9 mouse cellular contexts compared by ENCODE assay signal in genomic region chr5:64860900-64861470, GRCm38 (mm10). TPM values are rescaled to one million over a fixed set of nuclear protein-coding genes. Genes with fewer than 3 reads are reported as not detected.
A peak's percentile ranks its signal among the peaks of the same experiment; 100 is the strongest.
DNase-seq lines count a peak whose midpoint lies in the region; ATAC-seq lines count a peak whose summit lies in the region.
"Had no signal": no experiment of that assay in that cellular context is flagged by ENCODE, and none has a peak within 500 bp of the region (broad histone marks: within the 10 kb centered on the region; RNA-seq: fewer than 3 reads in every experiment).

No protein-coding gene starts in this region.

- H3K4me3 ChIP-seq in hindbrain, embryonic 15.5 days, result no peak overlapping the region
- H3K4me3 ChIP-seq in hindbrain, embryonic 11.5 days (ENCODE audit: low read depth, low read length), result no peak overlapping the region
- peak overlapping the region; percentile 17; the same call in 1 of the 2 replicates for H3K4me3 ChIP-seq in embryonic facial prominence, embryonic 15.5 days (replicated peaks)
- H3K4me3 ChIP-seq: midbrain, embryonic 12.5 days had no signal

- ATAC-seq in hindbrain, embryonic 15.5 days (ENCODE audit: low FRiP score, low read depth), result no peak
- no peak for ATAC-seq in hindbrain, embryonic 11.5 days (ENCODE audit: low FRiP score)
- no peak for ATAC-seq in embryonic facial prominence, embryonic 15.5 days (ENCODE audit: insufficient number of reproducible peaks, low FRiP score, low TSS enrichment, low read depth)

- H3K36me3 ChIP-seq in hindbrain, embryonic 15.5 days, result no peaks in the 10 kb centered on the region
- no peaks in the 10 kb centered on the region for H3K36me3 ChIP-seq in hindbrain, embryonic 11.5 days (ENCODE audit: control insufficient read depth, insufficient read depth, low read length)
- no peaks in the 10 kb centered on the region for H3K36me3 ChIP-seq in embryonic facial prominence, embryonic 15.5 days
- H3K36me3 ChIP-seq: midbrain, embryonic 12.5 days had no signal

- H3K9ac ChIP-seq in hindbrain, embryonic 15.5 days, result no peak overlapping the region
- no peak overlapping the region for H3K9ac ChIP-seq in hindbrain, embryonic 11.5 days (ENCODE audit: low read depth, low read length)
- H3K9ac ChIP-seq in embryonic facial prominence, embryonic 15.5 days, result no peak overlapping the region
- H3K9ac ChIP-seq: midbrain, embryonic 12.5 days had no signal

- H3K9me3 ChIP-seq in hindbrain, embryonic 15.5 days, result no peaks in the 10 kb centered on the region
- H3K9me3 ChIP-seq in hindbrain, embryonic 11.5 days (ENCODE audit: control insufficient read depth, low read length), result no peaks in the 10 kb centered on the region
- no peaks in the 10 kb centered on the region for H3K9me3 ChIP-seq in embryonic facial prominence, embryonic 15.5 days (replicated peaks)

- H3K4me1 ChIP-seq in hindbrain, embryonic 15.5 days (replicated peaks), result peaks cover 17% of the 10 kb centered on the region
- H3K4me1 ChIP-seq in hindbrain, embryonic 11.5 days (replicated peaks; ENCODE audit: control insufficient read depth, insufficient read depth, low read length), result no peaks in the 10 kb centered on the region
- H3K4me1 ChIP-seq in embryonic facial prominence, embryonic 15.5 days, result peaks cover 32% of the 10 kb centered on the region
- H3K4me1 ChIP-seq: midbrain, embryonic 12.5 days had no signal

- no peaks in the 10 kb centered on the region for H3K27me3 ChIP-seq in hindbrain, embryonic 15.5 days
- H3K27me3 ChIP-seq in hindbrain, embryonic 11.5 days (ENCODE audit: control insufficient read depth, insufficient read depth, low read length), result no peaks in the 10 kb centered on the region
- no peaks in the 10 kb centered on the region for H3K27me3 ChIP-seq in embryonic facial prominence, embryonic 15.5 days
- H3K27me3 ChIP-seq: midbrain, embryonic 12.5 days had no signal

- peak overlapping the region; percentile 42; the same call in 1 of the 2 replicates for H3K27ac ChIP-seq in hindbrain, embryonic 15.5 days (replicated peaks)
- no peak overlapping the region for H3K27ac ChIP-seq in hindbrain, embryonic 11.5 days (ENCODE audit: low read depth, low read length)
- H3K27ac ChIP-seq in embryonic facial prominence, embryonic 15.5 days (replicated peaks), result peak overlapping the region; percentile 93
- H3K27ac ChIP-seq: midbrain, embryonic 12.5 days had no signal

- 69% methylated on average over 5 of the region's 5 CpGs for WGBS in hindbrain, embryonic 15.5 days
- 58% methylated on average over 5 of the region's 5 CpGs for WGBS in hindbrain, embryonic 11.5 days
- WGBS in embryonic facial prominence, embryonic 15.5 days, result 40% methylated on average over 5 of the region's 5 CpGs

- no peak for DNase-seq in hindbrain, embryonic 11.5 days (ENCODE audit: low spot score)
- DNase-seq in kidney, postnatal 14 days, result peak; percentile 78
- peak; percentile 60 for DNase-seq in naive thymus-derived CD4-positive, alpha-beta T cell, adult 2 months (ENCODE audit: low read depth)
- no peak for DNase-seq in embryo, embryonic 9.5 days (ENCODE audit: extremely low spot score)
- no peak for DNase-seq in frontal cortex, postnatal 14 days (ENCODE audit: low spot score in 2 of 2)
- no peak for DNase-seq in frontal cortex, adult 2 months (ENCODE audit: extremely low spot score in 1 of 2, low spot score in 1 of 2)

- H3K4me2 ChIP-seq in hindbrain, embryonic 15.5 days, result no peak overlapping the region
- no peak overlapping the region for H3K4me2 ChIP-seq in hindbrain, embryonic 11.5 days (replicated peaks; ENCODE audit: low read depth, low read length)
- H3K4me2 ChIP-seq in embryonic facial prominence, embryonic 15.5 days (replicated peaks), result peak overlapping the region; percentile 47
- H3K4me2 ChIP-seq: midbrain, embryonic 12.5 days had no signal

RNA-seq across cellular contexts. Expression of gene Klf3, which starts 57.8 kb away (rescaled TPM):
- 28.9 and 30.3 TPM in 2 replicates for polyA plus RNA-seq in hindbrain, embryonic 15.5 days (2015; fragmentation: Nextera tagmentation; extraction: Ambion mirVana)
- 35.3 and 47.2 TPM in 2 replicates for polyA plus RNA-seq in hindbrain, embryonic 11.5 days (2014; fragmentation: Nextera tagmentation; extraction: Ambion mirVana)
- 92.0 and 94.2 TPM in 2 replicates for polyA plus RNA-seq in embryonic facial prominence, embryonic 15.5 days (2015; fragmentation: Nextera tagmentation; extraction: Ambion mirVana)
- polyA plus RNA-seq in frontal cortex, adult 2 months (2012; rRNA removed), result 21.7 and 25.4 TPM in 2 replicates

Comparison
In these comparisons a context has a peak if more than half of its experiments do, and no peak if none do; other contexts are left out.
1. DNase-seq: peak in kidney, postnatal 14 days (single experiment) and naive thymus-derived CD4-positive, alpha-beta T cell, adult 2 months (single experiment); none in hindbrain, embryonic 11.5 days (single experiment), embryo, embryonic 9.5 days (single experiment), frontal cortex, postnatal 14 days (0 of 2) and frontal cortex, adult 2 months (0 of 2).